Mouse (Mus musculus): ENCODE data around the gene Thg1l. TPM values are rescaled to one million over a fixed set of nuclear protein-coding genes. Genes with fewer than 3 reads are reported as not detected.
A peak's percentile ranks its signal among the peaks of the same experiment; 100 is the strongest.

Thg1l gene
- polyA plus RNA-seq, 1 experiment from 2014 or later: 10.2 TPM

DNA sequence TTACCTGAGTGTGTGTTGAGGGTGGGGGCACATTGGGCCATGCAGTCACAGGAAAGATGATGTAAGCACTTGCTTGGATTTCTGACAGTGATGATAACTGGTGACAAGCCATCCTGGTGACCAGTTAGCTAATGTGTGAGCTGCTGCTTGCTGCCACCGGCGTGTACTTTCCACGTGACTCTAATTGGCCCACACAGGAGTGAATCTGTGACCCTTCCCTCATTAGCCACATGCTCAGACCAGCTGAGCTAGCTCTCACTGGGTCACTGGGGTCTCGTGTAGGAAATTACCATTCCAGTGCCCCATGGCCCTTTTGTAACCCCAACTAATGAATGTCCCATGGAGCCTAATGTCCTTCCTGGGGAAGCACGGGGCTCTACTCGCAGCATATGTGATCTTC, 29.9 kb downstream of the Thg1l start:
- Histone ChIP-seq H3K9me3 (no peaks in the 10 kb centered on the region), H3K27me3 (no peaks in the 10 kb centered on the region), H3K27ac (replicated peaks) (no peak overlapping the region), H3K36me3 (no peaks in the 10 kb centered on the region), H3K4me2 (replicated peaks) (no peak overlapping the region), H3K4me3 (no peak overlapping the region), H3K9ac (replicated peaks) (no peak overlapping the region), H3K4me1 (peaks cover 7% of the 10 kb centered on the region)
- WGBS: 44% methylated on average over 6 of the region's 6 CpGs
- ATAC-seq (replicated peaks): no peak

GRCm38 (mm10) chr11:45921480-45921898, 33.8 kb downstream of the Thg1l start:
- Histone ChIP-seq H3K36me3 (no peaks in the 10 kb centered on the region), H3K27me3 (no peaks in the 10 kb centered on the region), H3K9ac (replicated peaks) (0 out of 2 replicates have a peak overlapping the region, but pooled peaks have one; percentile 13), H3K27ac (replicated peaks) (no peak overlapping the region), H3K9me3 (no peaks in the 10 kb centered on the region), H3K4me1 (peaks cover 7% of the 10 kb centered on the region), H3K4me3 (no peak overlapping the region), H3K4me2 (replicated peaks) (peak overlapping the region; percentile 28)
- WGBS: 6% methylated on average over 10 of the region's 10 CpGs
- 0 out of 2 replicates have a peak, but pooled peaks have one; percentile 21 for ATAC-seq (replicated peaks)

- Histone ChIP-seq H3K4me1 (peaks cover 7% of the 10 kb centered on the region), H3K4me2 (replicated peaks) (peak overlapping the region; percentile 28), H3K4me3 (no peak overlapping the region), H3K36me3 (no peaks in the 10 kb centered on the region), H3K27me3 (no peaks in the 10 kb centered on the region), H3K9me3 (no peaks in the 10 kb centered on the region), H3K9ac (replicated peaks) (0 out of 2 replicates have a peak overlapping the region, but pooled peaks have one; percentile 13), H3K27ac (replicated peaks) (no peak overlapping the region)
- WGBS: 44% methylated on average over 8 of the region's 8 CpGs
- no peak for ATAC-seq (replicated peaks)
Measured at GRCm38 (mm10) chr11:45921026-45921425, 34.3 kb downstream of the Thg1l start.

DNA sequence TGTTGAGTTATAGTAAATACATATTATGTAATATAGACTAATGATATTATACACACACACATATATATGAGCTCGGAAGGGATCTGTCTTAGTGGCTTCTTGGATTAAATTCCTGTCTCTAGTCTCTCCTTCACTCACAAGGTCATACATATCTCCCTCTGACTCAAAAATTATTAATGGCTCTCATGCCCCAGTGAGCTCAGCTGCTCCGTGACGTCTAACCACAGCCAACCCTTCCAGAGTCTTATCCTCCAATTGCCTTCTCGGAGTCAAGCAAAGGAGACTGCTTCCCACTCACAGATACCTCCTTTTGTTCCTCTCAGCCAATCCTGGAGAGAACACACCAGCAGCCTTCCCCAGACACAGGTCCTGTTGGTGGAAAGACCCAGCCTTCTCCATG, 36.5 kb downstream of the Thg1l start:
- no peak overlapping the region for H3K9ac ChIP-seq (replicated peaks)
- H3K4me3 ChIP-seq: no peak overlapping the region
- no peaks in the 10 kb centered on the region for H3K27me3 ChIP-seq
- H3K27ac ChIP-seq (replicated peaks): no peak overlapping the region
- H3K4me1 ChIP-seq: peaks cover 7% of the 10 kb centered on the region
- ATAC-seq (replicated peaks): no peak
- 85% methylated on average over 4 of the region's 4 CpGs for WGBS
- no peaks in the 10 kb centered on the region for H3K9me3 ChIP-seq
- H3K4me2 ChIP-seq (replicated peaks): no peak overlapping the region
- H3K36me3 ChIP-seq: no peaks in the 10 kb centered on the region

- Histone ChIP-seq H3K27me3 (no peaks in the 10 kb centered on the region), H3K4me1 (peaks cover 7% of the 10 kb centered on the region), H3K36me3 (no peaks in the 10 kb centered on the region), H3K4me2 (replicated peaks) (no peak overlapping the region), H3K9me3 (no peaks in the 10 kb centered on the region), H3K9ac (replicated peaks) (no peak overlapping the region), H3K27ac (replicated peaks) (no peak overlapping the region), H3K4me3 (no peak overlapping the region)
- ATAC-seq (replicated peaks): no peak
- 94% methylated on average over 6 of the region's 6 CpGs for WGBS
Measured at GRCm38 (mm10) chr11:45918018-45918417, 37.3 kb downstream of the Thg1l start.

DNA sequence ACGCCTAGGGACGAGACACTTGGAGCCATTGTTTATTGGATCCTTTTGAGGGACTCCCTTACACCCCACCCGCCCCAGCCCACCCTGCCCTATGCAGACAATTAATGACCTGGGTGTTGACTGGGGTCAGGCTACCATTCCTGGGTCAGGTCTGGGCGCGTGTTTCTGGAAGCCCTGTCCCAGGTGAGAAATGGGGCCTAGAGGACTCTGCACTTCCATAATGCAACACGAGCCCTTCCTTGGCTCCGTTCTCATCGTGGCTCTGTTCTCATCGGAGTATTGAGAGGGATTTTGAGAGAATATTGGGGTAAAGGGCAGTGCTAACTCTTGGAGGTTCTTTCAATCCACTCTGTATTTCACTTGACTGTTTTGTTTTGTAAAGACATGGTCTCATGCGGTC, 39.1 kb downstream of the Thg1l start:
- 92% methylated on average over 10 of the region's 10 CpGs for WGBS
- H3K4me1 ChIP-seq: peaks cover under 1% of the 10 kb centered on the region
- ATAC-seq (replicated peaks): no peak

GRCm38 (mm10) chr11:45910701-45911100, 44.6 kb downstream of the Thg1l start:
- Histone ChIP-seq H3K4me2 (replicated peaks) (no peak overlapping the region), H3K27me3 (no peaks in the 10 kb centered on the region), H3K9ac (replicated peaks) (no peak overlapping the region), H3K4me3 (no peak overlapping the region), H3K4me1 (peaks cover 5% of the 10 kb centered on the region), H3K36me3 (peaks cover 30% of the 10 kb centered on the region), H3K9me3 (no peaks in the 10 kb centered on the region), H3K27ac (replicated peaks) (no peak overlapping the region)
- ATAC-seq (replicated peaks): peak; percentile 41; the same call in 1 of the 2 replicates
- 19% methylated on average over 5 of the region's 5 CpGs for WGBS

More for the DNA sequence above, 39.1 kb downstream of the Thg1l start:
- H3K4me3 ChIP-seq: no peak overlapping the region
- H3K36me3 ChIP-seq: no peaks in the 10 kb centered on the region; the same call in 1 of the 2 replicates
- no peak overlapping the region for H3K4me2 ChIP-seq (replicated peaks)
- no peaks in the 10 kb centered on the region for H3K9me3 ChIP-seq
- no peaks in the 10 kb centered on the region for H3K27me3 ChIP-seq
- H3K27ac ChIP-seq (replicated peaks): no peak overlapping the region
- no peak overlapping the region for H3K9ac ChIP-seq (replicated peaks)

GRCm38 (mm10) chr11:45908894-45909293, 46.4 kb downstream of the Thg1l start:
- peaks cover 5% of the 10 kb centered on the region for H3K4me1 ChIP-seq
- no peak for ATAC-seq (replicated peaks)
- 93% methylated on average over 7 of the region's 7 CpGs for WGBS
- no peak overlapping the region for H3K27ac ChIP-seq (replicated peaks)
- H3K9me3 ChIP-seq: no peaks in the 10 kb centered on the region
- H3K4me3 ChIP-seq: no peak overlapping the region
- H3K9ac ChIP-seq (replicated peaks): no peak overlapping the region
- peaks cover 33% of the 10 kb centered on the region for H3K36me3 ChIP-seq
- no peaks in the 10 kb centered on the region for H3K27me3 ChIP-seq
- H3K4me2 ChIP-seq (replicated peaks): no peak overlapping the region

- no peak overlapping the region for H3K27ac ChIP-seq (replicated peaks)
- no peak for ATAC-seq (replicated peaks)
- H3K36me3 ChIP-seq: peaks cover 42% of the 10 kb centered on the region
- H3K4me1 ChIP-seq: peaks cover 5% of the 10 kb centered on the region
- H3K9ac ChIP-seq (replicated peaks): no peak overlapping the region
- H3K4me3 ChIP-seq: no peak overlapping the region
- WGBS: 94% methylated on average over 7 of the region's 7 CpGs
- H3K27me3 ChIP-seq: no peaks in the 10 kb centered on the region
- H3K9me3 ChIP-seq: no peaks in the 10 kb centered on the region
- no peak overlapping the region for H3K4me2 ChIP-seq (replicated peaks)
Measured at GRCm38 (mm10) chr11:45908070-45908469, 47.2 kb downstream of the Thg1l start.

DNA sequence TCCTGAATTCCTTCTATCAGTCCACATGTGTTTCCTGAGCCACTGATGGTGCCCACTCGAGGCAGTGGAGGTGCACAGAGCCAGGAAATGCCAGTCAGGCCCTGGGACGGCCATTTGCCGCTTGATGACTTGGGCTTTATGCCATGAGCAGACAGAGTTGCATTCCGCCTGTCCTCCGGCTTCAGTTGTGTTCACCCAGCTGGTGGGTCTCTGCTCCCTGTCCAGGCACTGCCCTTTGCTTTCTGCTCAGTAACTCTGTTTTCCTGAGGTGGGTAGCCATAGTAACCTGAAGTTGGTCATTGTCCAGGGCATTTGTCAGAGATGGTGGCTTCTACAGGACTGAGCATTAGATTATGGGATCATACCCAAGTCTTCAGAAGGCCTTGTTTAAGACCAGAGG, 48.0 kb downstream of the Thg1l start:
- H3K27ac ChIP-seq (replicated peaks): no peak overlapping the region
- no peaks in the 10 kb centered on the region for H3K9me3 ChIP-seq
- no peak overlapping the region for H3K4me3 ChIP-seq
- no peak for ATAC-seq (replicated peaks)
- peaks cover 5% of the 10 kb centered on the region for H3K4me1 ChIP-seq
- 78% methylated on average over 5 of the region's 5 CpGs for WGBS
- H3K4me2 ChIP-seq (replicated peaks): no peak overlapping the region
- H3K36me3 ChIP-seq: peaks cover 45% of the 10 kb centered on the region
- no peak overlapping the region for H3K9ac ChIP-seq (replicated peaks)
- no peaks in the 10 kb centered on the region for H3K27me3 ChIP-seq

GRCm38 (mm10) chr11:45906109-45906786, 49.0 kb downstream of the Thg1l start:
- Histone ChIP-seq H3K27ac (replicated peaks) (no peak overlapping the region), H3K4me1 (peaks cover 5% of the 10 kb centered on the region), H3K9ac (replicated peaks) (no peak overlapping the region), H3K9me3 (no peaks in the 10 kb centered on the region), H3K4me3 (no peak overlapping the region), H3K36me3 (peaks cover 45% of the 10 kb centered on the region), H3K4me2 (replicated peaks) (no peak overlapping the region), H3K27me3 (no peaks in the 10 kb centered on the region)
- WGBS: 94% methylated on average over 8 of the region's 8 CpGs
- ATAC-seq (replicated peaks): no peak

GRCm38 (mm10) chr11:45900233-45901015, 54.9 kb downstream of the Thg1l start:
- ATAC-seq (replicated peaks): no peak
- H3K4me3 ChIP-seq: no peak overlapping the region
- no peaks in the 10 kb centered on the region for H3K9me3 ChIP-seq
- H3K27me3 ChIP-seq: no peaks in the 10 kb centered on the region
- H3K9ac ChIP-seq (replicated peaks): no peak overlapping the region
- no peaks in the 10 kb centered on the region for H3K4me1 ChIP-seq
- no peak overlapping the region for H3K27ac ChIP-seq (replicated peaks)
- WGBS: 62% methylated on average over 11 of the region's 11 CpGs
- no peak overlapping the region for H3K4me2 ChIP-seq (replicated peaks)
- H3K36me3 ChIP-seq: peaks cover 21% of the 10 kb centered on the region

Data from forebrain, embryonic 15.5 days (tissue).